Mouse (Mus musculus): Measurements from ENCODE around the gene Gm13539. TPM values are rescaled to one million over a fixed set of nuclear protein-coding genes. Genes with fewer than 3 reads are reported as not detected.

Gene Gm13539
- polyA plus RNA-seq, 1 experiment from 2014 or later = not detected

Other genes with a start within 250 kb of the Gm13539 start
- gene Traf2, start 235.3 kb upstream of the Gm13539 start, polyA plus RNA-seq (2015; fragmentation: Nextera tagmentation; extraction: Ambion mirVana) = 18.9 and 21.2 TPM in 2 replicates
- 352 and 378 TPM in 2 replicates for gene Edf1, start 224.4 kb upstream of the Gm13539 start, polyA plus RNA-seq (2015; fragmentation: Nextera tagmentation; extraction: Ambion mirVana)
- gene Mamdc4, start 207.4 kb upstream of the Gm13539 start, polyA plus RNA-seq (2015; fragmentation: Nextera tagmentation; extraction: Ambion mirVana) = 4.7 and 4.8 TPM in 2 replicates
- 155 and 162 TPM in 2 replicates for gene Phpt1, start 207.0 kb upstream of the Gm13539 start, polyA plus RNA-seq (2015; fragmentation: Nextera tagmentation; extraction: Ambion mirVana)
- 13.8 and 14.1 TPM in 2 replicates for gene Ajm1, start 200.5 kb upstream of the Gm13539 start, polyA plus RNA-seq (2015; fragmentation: Nextera tagmentation; extraction: Ambion mirVana)
- gene Rabl6, start 173.7 kb upstream of the Gm13539 start, polyA plus RNA-seq (2015; fragmentation: Nextera tagmentation; extraction: Ambion mirVana) = 71.3 and 75.7 TPM in 2 replicates
- 0.18 and 0.28 TPM in 2 replicates for gene Ccdc183, start 164.6 kb upstream of the Gm13539 start, polyA plus RNA-seq (2015; fragmentation: Nextera tagmentation; extraction: Ambion mirVana)
- gene Tmem141, start 160.3 kb upstream of the Gm13539 start, polyA plus RNA-seq (2015; fragmentation: Nextera tagmentation; extraction: Ambion mirVana) = 55.4 and 56.4 TPM in 2 replicates
- gene Fcna, start 154.2 kb upstream of the Gm13539 start, polyA plus RNA-seq (2015; fragmentation: Nextera tagmentation; extraction: Ambion mirVana) = 3.5 and 4.6 TPM in 2 replicates
- gene Lcn8, start 129.1 kb upstream of the Gm13539 start, polyA plus RNA-seq (2015; fragmentation: Nextera tagmentation; extraction: Ambion mirVana) = not detected in 2 replicates
- not detected in 2 replicates for gene Lcn5, start 124.3 kb upstream of the Gm13539 start, polyA plus RNA-seq (2015; fragmentation: Nextera tagmentation; extraction: Ambion mirVana)
- not detected in 2 replicates for gene Lcn6, start 105.5 kb upstream of the Gm13539 start, polyA plus RNA-seq (2015; fragmentation: Nextera tagmentation; extraction: Ambion mirVana)
- gene Lcn10, start 99.5 kb upstream of the Gm13539 start, polyA plus RNA-seq (2015; fragmentation: Nextera tagmentation; extraction: Ambion mirVana) = not detected in 2 replicates
- not detected in 2 replicates for gene Obp2a, start 82.2 kb upstream of the Gm13539 start, polyA plus RNA-seq (2015; fragmentation: Nextera tagmentation; extraction: Ambion mirVana)
- gene Bmyc, start 75.5 kb upstream of the Gm13539 start, polyA plus RNA-seq (2015; fragmentation: Nextera tagmentation; extraction: Ambion mirVana) = 139 and 143 TPM in 2 replicates
- gene Obp2b, start 45.2 kb upstream of the Gm13539 start, polyA plus RNA-seq (2015; fragmentation: Nextera tagmentation; extraction: Ambion mirVana) = not detected in 2 replicates
- not detected in 2 replicates for gene Lcn3, start 16.7 kb upstream of the Gm13539 start, polyA plus RNA-seq (2015; fragmentation: Nextera tagmentation; extraction: Ambion mirVana)
- not detected in 2 replicates for gene Lcn11, start 5.2 kb upstream of the Gm13539 start, polyA plus RNA-seq (2015; fragmentation: Nextera tagmentation; extraction: Ambion mirVana)
- gene Glt6d1, start 33.6 kb downstream of the Gm13539 start, polyA plus RNA-seq (2015; fragmentation: Nextera tagmentation; extraction: Ambion mirVana) = not detected in 2 replicates
- not detected in 2 replicates for gene Lcn9, start 40.9 kb downstream of the Gm13539 start, polyA plus RNA-seq (2015; fragmentation: Nextera tagmentation; extraction: Ambion mirVana)
- gene Sohlh1, start 65.0 kb downstream of the Gm13539 start, polyA plus RNA-seq (2015; fragmentation: Nextera tagmentation; extraction: Ambion mirVana) = not detected in 2 replicates
- gene Kcnt1, start 81.5 kb downstream of the Gm13539 start, polyA plus RNA-seq (2015; fragmentation: Nextera tagmentation; extraction: Ambion mirVana) = 14.4 and 20.7 TPM in 2 replicates
- 88.1 and 99.8 TPM in 2 replicates for gene Camsap1, start 201.0 kb downstream of the Gm13539 start, polyA plus RNA-seq (2015; fragmentation: Nextera tagmentation; extraction: Ambion mirVana)
- 132 and 139 TPM in 2 replicates for gene Ubac1, start 239.5 kb downstream of the Gm13539 start, polyA plus RNA-seq (2015; fragmentation: Nextera tagmentation; extraction: Ambion mirVana)

Measured in midbrain, embryonic 15.5 days (tissue).